Mouse (Mus musculus) induced T-regulatory cell, adult 2 months (primary cell): ENCODE data around the gene Phf8.
"Not testable (repeated sequence)": the region's sequence is repeated elsewhere in the genome, so short reads cannot be mapped to it uniquely, and the experiment has no call there.

ENCODE experiments used
- DNase-seq: peaks from one replicate; pipeline ENCODE4 v3.0.0-alpha.2; 2012; ENCODE audit warnings: low read depth

Phf8 gene

DNA sequence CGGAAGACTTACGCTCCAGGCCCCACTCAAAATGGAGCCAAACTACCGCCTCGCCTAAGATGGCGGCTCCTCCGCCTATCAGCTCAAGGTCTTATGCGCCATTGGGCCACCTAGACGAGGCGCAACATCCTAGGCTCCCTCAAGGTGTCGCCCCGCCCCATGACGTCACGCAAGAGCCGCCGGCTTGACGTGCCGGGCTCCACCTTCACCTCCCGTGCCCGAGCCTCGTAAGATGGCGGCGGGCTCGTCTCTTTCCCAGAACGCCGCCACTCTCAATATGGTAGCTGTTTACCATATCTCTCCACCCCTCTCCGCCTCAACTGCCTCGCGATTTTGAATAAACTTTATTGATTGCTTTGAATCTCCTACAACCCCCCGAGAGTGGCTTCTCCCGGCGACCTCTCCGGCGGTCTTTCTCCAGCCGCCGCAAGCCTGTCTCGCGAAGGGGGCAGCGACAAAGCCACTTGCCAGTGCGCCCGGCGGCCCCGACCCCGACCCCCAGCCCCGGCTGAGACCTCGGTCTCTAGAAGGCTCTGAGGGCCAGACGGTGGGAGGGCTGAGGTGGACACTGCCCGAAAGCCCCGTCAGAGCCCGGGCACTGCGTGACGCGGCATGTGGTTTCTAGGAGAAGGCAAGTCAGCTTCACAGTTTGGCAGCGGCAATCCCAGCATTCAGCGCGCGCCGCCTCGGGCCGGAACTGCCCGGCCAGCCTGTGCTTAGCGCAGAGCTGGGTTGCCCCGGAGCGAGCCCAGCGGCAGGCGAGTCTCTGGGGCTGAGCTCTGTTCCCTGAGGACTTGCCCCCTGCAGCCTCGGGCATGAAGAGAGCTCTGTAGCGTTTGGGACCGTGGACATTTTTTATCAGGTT, at the start of gene Phf8:
TSS of gene Phf8 (plus strand) at position 215 of the 865 bp plus-strand sequence.
- DNase-seq = peak; percentile 95

DNA sequence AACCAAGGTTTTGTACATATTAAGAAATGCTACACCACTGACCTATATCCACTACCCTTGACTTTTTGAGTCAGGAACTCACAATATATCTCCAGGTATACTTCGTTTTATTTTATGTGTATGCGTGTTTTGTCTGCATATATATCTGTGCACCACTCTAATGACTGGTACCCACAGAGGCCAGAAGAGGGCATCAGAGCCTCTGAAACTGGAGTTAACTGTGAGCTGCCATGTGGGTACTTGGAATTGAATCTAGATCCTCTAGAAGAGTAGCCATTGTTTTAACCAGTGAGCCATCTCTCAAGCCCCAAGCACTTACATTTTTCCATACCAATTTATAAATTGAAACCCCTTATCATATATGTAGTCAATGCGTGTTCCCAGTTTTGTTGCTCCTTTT, 32.3 kb upstream of the Phf8 start:
- peak; percentile 22 for DNase-seq

DNA sequence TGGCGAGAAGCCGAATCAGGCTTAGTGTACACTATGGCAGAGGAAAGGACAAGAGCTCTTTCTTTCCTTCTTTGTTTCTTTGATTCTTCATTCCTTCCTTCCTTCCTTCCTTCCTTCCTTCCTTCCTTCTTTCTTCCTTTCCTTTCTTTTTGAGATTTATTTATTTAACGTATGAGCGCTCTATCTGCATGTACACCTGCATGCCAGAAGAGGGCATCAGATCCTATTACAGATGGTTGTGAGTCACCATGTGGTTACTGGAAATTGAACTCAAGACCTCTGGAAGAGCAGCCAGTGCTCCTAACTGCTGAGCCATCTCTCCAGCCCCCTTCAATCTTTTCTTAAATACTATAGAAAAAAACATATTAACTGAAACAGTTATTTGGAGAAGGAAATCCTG, 27.2 kb upstream of the Phf8 start:
- DNase-seq = not testable (repeated sequence)

DNA sequence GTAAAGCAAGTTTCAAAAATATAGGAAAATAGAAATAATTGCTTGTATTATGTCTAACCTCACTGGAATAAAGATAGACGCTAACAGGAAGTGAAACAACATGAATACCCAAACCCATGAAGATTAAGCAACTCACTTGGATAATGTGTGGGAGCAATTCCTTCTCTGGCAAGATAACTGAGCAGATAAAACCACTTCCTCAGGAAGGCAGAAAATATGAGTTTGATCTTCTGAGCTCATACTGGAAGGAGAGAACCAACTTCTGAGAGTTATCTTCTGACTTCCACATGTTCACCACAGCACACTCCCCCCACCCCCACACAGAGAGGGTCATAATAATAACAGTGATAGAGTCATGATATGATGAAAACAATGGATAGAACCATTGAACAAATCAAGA, 23.9 kb upstream of the Phf8 start:
- DNase-seq = no peak

DNA sequence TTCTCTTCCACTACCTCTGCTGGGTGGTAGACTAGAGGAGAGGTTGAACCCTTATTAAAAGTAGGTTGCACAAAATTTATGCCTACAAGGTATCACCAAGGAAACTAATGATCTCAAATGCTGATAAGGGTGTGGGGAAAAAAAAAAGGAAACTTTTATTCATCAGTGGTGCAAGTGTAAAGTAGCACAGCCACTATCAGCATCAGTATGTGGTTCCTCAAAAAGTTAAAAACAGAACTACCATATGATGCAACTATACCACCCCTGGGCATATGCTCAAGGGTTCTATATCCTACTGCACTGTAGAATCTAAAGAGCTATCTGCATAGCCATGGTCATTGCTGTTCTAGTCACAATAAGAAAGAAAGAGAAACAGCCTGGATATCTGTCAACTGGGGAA, 11.9 kb upstream of the Phf8 start:
- DNase-seq = peak; percentile 12

DNA sequence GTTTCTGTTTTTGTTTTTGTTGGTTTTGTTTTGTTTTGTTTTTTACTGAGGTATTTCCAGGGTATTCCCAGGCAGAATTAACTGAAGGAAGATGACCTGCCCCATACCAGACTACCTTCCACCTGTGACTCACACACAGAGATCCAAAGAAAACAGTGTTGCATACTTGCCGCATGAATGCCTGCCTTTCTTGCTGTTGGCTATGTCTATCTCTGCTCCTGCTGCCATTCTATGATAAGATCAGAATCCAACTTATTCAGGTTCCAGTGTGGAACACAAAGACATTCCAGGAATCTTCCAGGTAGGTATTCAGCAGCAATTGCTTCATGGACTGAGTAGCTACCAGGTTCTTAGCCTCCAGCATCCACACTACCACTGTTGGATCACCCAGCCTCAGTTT, 10.6 kb upstream of the Phf8 start:
- DNase-seq = no peak

DNA sequence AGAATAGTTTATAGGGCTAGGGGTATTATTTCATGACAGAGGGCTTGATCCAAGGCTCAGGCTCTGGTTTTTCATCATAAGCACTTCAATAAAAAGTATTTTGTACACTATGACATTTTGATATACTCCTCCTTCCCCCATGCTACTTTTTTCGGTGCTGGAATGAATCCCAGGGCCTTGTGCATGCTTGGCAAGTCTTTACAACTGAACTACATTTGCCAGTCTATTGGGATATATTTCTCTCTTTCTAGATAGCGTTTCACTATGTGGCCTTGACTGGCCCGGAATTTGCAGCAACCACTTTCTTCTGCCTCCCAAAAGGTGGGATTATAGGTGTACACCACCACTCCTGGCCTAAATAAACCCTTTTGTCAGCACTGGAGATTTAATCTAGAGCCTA, 7.4 kb upstream of the Phf8 start:
- no peak for DNase-seq

DNA sequence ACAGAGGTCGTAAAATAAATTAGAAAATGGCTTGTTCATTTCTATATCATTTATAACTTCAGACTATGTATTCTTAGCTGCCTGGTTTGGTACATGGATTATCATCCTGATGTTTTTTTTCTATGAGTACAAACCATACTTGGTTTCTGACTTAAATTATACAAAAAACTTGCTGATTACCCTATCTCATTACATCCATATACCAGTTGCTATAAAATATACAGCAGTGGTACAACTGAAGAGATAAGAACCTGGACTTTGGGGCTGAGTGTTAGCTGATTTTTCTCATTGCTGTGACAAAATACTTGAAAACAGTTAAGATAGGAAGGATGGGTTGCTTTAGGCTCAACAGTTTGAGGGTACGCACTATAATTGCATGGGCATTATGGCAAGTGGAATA, 6.8 kb upstream of the Phf8 start:
- no peak for DNase-seq

DNA sequence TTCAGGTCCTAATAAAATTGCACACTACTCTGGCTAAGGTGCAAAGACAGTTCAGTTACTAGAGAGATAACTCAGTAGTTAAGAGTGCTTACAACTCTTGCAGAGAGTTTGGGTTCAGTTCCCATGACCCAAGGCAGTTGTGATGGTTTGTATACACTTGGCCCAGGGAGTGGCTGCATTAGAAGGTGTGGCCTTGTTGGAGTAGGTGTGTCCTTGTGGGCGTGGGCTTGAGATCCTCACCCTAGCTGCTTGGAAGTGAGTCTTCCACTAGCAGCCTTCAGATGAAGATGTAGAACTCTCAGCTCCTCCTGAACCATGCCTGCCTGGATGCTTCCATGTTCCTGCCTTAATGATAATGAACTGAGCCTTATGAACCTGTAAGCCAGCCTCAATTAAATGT, 2.3 kb upstream of the Phf8 start:
- DNase-seq = peak; percentile 12

DNA sequence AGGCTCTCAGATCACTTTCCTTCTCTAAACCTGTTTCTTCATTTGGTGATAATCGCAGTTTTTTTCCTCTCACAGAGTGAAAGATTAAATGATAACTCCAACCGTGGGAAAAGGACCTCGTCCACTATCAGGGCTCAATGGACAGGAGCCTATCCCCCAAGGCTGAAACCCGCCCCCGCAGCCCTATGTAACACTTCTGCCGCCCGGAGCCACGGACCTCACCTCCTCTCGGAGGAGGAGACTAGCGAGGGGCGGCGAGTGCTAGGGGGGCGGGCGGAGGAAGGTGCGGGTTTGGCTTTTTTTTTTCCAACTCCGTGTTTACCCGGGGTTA, 380 bp upstream of the Phf8 start:
- DNase-seq = no peak

DNA sequence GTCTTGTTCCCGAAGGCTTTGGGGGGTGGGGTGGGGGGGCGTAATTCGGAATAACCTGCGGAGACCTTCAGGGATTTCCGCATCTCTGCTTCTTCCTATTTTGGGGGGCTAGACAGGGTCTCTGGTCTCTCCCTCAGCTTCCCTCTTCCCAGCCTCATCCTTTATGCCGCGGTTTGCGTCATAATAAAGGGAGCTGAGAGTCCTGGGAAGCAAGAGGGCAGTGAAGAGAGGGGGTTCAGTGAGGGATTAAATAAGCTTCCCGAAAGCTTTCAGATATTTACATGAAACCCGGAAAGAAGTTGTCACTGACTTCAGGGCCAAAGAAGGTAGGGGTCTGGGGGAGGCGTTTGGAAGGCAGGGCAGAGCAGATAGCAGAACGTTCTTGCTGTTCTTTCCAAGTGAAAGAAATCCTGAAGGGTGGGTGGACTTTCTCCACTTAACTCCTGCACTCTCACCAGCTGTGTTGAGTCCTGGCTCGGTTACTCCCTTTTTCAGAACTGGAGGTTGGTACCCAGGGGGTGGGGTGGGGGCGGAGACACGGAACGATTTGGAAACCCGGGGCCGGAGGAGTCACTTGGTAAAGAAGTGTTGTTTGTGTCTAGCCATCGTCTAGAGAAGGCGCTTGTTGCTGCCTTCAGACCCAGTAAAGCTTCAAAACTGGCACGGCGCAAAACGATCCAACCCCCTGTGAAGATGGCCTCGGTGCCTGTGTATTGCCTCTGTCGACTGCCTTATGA, 1.5 kb downstream of the Phf8 start:
- DNase-seq = peak; percentile 60

DNA sequence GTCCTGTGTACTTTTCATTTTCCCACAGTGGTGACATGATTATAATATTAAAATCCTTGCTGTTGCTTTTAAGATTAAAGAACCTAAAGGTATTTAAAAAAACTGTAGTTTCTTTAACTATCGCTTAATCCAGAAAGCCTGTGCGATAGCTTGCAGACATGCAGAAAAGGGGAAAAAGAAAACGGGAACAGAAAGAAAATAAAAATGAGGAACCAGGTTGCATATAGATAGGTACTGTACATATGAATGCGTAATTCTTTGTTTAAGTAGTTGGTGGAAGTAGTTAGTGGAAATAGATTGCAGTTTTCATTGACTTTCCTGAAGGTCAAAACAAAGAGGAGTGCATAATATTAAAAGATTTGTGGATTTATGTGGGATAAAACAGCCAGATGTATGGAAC, 32.9 kb downstream of the Phf8 start:
- DNase-seq = no peak

DNA sequence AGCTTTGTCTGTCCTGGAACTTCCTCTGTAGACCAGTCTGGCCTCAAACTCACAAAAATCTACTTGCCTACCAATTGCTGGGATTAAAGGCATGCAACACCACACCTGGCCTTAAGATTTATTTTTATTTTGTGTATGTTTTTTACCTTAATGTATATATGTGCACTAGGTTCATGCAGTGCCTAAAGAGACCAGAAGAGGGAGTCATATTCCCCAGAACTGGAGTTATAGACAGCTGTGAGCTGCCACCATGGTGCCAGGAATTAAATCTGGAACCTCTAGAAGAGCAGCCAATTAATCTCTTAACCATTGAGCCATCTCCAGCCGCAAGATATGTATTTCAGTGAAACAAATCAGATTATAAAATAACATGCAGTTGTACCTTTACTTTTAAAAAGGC, 54.7 kb downstream of the Phf8 start:
- DNase-seq = peak; percentile 14

DNA sequence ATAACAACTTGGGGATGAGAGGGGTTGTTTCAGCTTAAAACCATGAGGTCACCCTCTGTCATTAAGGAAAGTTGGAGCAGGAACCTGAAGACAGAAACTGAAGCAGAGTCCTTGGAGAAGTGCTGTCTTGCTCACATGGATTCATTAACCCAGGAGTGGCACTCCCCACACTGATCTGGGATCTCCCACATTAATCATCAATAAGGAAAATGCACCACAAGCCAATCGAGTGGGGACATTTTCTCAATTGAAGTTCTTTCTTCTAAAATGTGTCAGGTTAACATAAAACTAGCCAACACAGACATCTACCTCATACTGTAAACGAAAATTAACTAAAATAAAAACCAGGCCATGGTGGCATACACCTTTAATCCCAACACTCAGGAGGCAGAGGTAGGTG, 122.9 kb downstream of the Phf8 start:
- DNase-seq = no peak

DNA sequence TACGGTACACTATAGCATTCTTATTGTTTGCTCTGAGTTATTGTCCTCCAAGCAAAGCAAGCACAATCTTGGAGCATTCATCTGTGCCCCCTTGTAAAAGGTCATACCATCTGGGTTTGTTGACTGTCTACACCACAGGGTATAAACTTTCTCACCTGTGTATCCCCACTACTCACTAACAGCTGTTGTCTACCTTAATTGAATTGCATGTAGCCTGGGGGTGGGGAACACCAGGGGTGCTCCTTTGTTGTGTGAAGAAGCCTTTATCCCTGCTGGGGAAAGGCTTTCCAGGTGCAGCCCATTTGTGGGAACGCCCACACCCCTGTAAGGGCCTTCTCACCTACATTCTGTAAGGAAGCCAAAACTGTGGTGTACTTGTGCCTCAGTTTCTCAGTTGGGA, 133.3 kb downstream of the Phf8 start:
- DNase-seq = no peak

DNA sequence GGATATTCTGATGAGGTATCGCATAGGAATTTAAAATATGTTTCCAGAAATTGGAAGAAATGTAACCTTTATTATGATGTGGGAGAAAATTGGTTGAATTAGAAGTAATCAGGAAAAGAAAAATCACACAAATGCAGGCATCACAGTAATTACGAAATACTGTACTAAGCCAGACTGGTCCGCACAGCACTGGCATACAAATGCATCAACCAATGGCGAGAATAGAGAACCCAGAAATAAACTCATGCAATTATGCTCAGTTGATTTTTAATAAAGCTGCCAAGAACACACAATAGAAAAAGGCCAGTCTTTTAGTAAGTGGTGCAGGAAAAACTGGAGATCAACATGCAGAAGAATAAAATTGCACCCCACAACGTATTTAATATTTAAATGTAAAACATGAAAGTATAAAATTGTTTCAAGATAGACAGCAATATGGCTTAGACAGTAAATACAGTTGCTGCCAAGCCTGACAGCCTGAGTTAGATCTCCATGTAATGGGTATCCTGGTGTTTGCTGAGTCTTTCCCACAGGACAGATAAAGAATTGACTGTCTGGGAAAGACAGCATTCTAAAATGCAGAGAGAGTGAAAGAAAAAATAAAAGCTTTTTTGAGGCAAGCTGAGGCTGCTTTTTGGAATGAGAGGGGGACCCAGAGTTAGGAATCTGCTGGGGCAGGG, 154.2 kb downstream of the Phf8 start:
- DNase-seq = no peak
